ENCODE assay signal across 19 mouse cellular contexts in the genomic region with DNA sequence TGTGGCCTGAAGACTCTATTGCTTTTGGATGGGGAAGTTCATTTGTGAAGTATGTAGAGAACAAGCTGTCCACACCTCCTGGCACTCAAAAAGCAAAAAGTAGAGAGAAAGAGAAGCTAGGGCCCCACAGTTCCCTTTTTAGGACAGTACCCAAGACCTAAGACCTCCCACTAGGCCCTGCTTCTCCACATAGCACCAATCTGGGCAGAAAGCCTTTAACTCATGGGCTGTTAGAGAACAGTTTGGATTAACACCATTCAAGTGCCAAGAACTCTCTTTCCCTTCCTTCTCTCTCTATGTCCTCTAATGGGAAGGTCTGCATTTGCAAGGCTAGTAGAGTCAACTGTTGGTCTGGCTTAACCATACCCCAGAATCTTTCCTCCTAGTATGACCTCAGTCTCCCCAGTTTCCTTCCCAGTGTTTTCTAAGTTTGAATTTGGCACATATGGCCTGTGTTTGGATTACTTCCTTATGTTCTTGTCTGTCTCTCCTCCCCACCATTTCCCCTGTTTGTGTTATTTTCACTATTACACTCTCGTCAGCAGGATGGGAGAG.
DNase-seq lines count a peak whose midpoint lies in the region; ATAC-seq and TF ChIP-seq lines count a peak whose summit lies in the region.
"Had no signal": no experiment of that assay in that cellular context is flagged by ENCODE, and none has a peak within 500 bp of the region (broad histone marks: within the 10 kb centered on the region; RNA-seq: fewer than 3 reads in every experiment).

No protein-coding gene starts in this region.

- WGBS in hindbrain, embryonic 10.5 days = 71% methylated on average over 1 of the region's 1 CpGs
- 79% methylated on average over 1 of the region's 1 CpGs for WGBS in hindbrain, embryonic 14.5 days
- WGBS in lung, embryonic 16.5 days = 24% methylated on average over 1 of the region's 1 CpGs

- no peak for ATAC-seq in hindbrain, embryonic 14.5 days (ENCODE audit: low FRiP score)
- ATAC-seq in lung, embryonic 16.5 days (ENCODE audit: low read depth) = peak; percentile 85
- ATAC-seq: forebrain, embryonic 16.5 days had no signal

- peaks cover 13% of the 10 kb centered on the region for H3K4me1 ChIP-seq in hindbrain, embryonic 10.5 days (replicated peaks)
- H3K4me1 ChIP-seq in hindbrain, embryonic 14.5 days (replicated peaks; ENCODE audit: control insufficient read depth, insufficient read depth, low read length) = no peaks in the 10 kb centered on the region
- peaks cover 7% of the 10 kb centered on the region for H3K4me1 ChIP-seq in lung, embryonic 16.5 days (replicated peaks; ENCODE audit: control insufficient read depth, insufficient read depth, low read length)
- H3K4me1 ChIP-seq in MEL (ENCODE audit: control insufficient read depth in 1 of 2, insufficient read depth in 2 of 2, low read length in 2 of 2) = no peaks in the 10 kb centered on the region
- H3K4me1 ChIP-seq: heart, embryonic 15.5 days; hindbrain, embryonic 15.5 days had no signal

- no peaks in the 10 kb centered on the region for H3K79me2 ChIP-seq in MEL (ENCODE audit: control insufficient read depth, insufficient read depth, low read length, poor library complexity)

- 0 out of 2 replicates have a peak overlapping the region, but pooled peaks have one; percentile 23 for H3K27ac ChIP-seq in hindbrain, embryonic 10.5 days
- H3K27ac ChIP-seq in hindbrain, embryonic 14.5 days = no peak overlapping the region
- peak overlapping the region; percentile 48; the same call in 1 of the 2 replicates for H3K27ac ChIP-seq in lung, embryonic 16.5 days (ENCODE audit: low read length)
- no peak overlapping the region for H3K27ac ChIP-seq in MEL (ENCODE audit: control insufficient read depth, low read depth, low read length)
- H3K27ac ChIP-seq: embryonic facial prominence, embryonic 12.5 days; forebrain, embryonic 12.5 days; heart, embryonic 15.5 days; hindbrain, embryonic 15.5 days had no signal

- no peak for TF ChIP-seq POLR2A in MEL (IDR thresholded peaks at IDR 0.05; ENCODE audit: control insufficient read depth in 1 of 2, insufficient read depth in 1 of 2, low read depth in 1 of 2, low read length in 2 of 2, poor library complexity in 1 of 2)

- no peak for DNase-seq in hindbrain, embryonic 10.5 days (ENCODE audit: low spot score)
- no peak for DNase-seq in hindbrain, embryonic 14.5 days (ENCODE audit: low spot score)
- DNase-seq in lung, adult 18-20 months = no peak
- peak; percentile 3 for DNase-seq in MEL (ENCODE audit: low read depth, low spot score)
- DNase-seq in cerebellum, postnatal 36 days = no peak
- no peak for DNase-seq in cerebellum, postnatal 25 days
- DNase-seq: adrenal gland, adult 2 months; adrenal gland, postnatal 25 days; cerebellum, adult 2 months; gastrocnemius, postnatal 10 days; heart, adult 18-20 months; heart, postnatal 14 days had no signal

- no peak overlapping the region for H3K4me3 ChIP-seq in hindbrain, embryonic 10.5 days
- H3K4me3 ChIP-seq in hindbrain, embryonic 14.5 days (replicated peaks; ENCODE audit: low read length) = no peak overlapping the region
- no peak overlapping the region for H3K4me3 ChIP-seq in lung, embryonic 16.5 days (ENCODE audit: low read length)
- H3K4me3 ChIP-seq in MEL (ENCODE audit: control insufficient read depth in 1 of 2, insufficient read depth in 1 of 2, low read depth in 2 of 2, low read length in 2 of 2) = no peak overlapping the region
- H3K4me3 ChIP-seq: embryonic facial prominence, embryonic 12.5 days; forebrain, embryonic 12.5 days; heart, embryonic 15.5 days; hindbrain, embryonic 15.5 days had no signal

- H3K27me3 ChIP-seq in hindbrain, embryonic 10.5 days (ENCODE audit: insufficient read depth, poor library complexity, severe bottlenecking) = no peaks in the 10 kb centered on the region
- no peaks in the 10 kb centered on the region for H3K27me3 ChIP-seq in hindbrain, embryonic 14.5 days (ENCODE audit: control insufficient read depth, insufficient read depth, low read length)
- H3K27me3 ChIP-seq in lung, embryonic 16.5 days (ENCODE audit: control insufficient read depth, insufficient read depth, low read depth, low read length) = no peaks in the 10 kb centered on the region
- no peaks in the 10 kb centered on the region for H3K27me3 ChIP-seq in MEL (ENCODE audit: control insufficient read depth in 1 of 2, insufficient read depth in 2 of 2, low read length in 2 of 2)
- H3K27me3 ChIP-seq: embryonic facial prominence, embryonic 12.5 days; forebrain, embryonic 12.5 days; heart, embryonic 15.5 days; hindbrain, embryonic 15.5 days had no signal

- TF ChIP-seq RAD21 in MEL (IDR thresholded peaks at IDR 0.05; ENCODE audit: low read depth, low read length) = no peak

- H3K9ac ChIP-seq in hindbrain, embryonic 14.5 days = no peak overlapping the region
- H3K9ac ChIP-seq in lung, embryonic 16.5 days (ENCODE audit: low read length) = no peak overlapping the region
- no peak overlapping the region for H3K9ac ChIP-seq in MEL (ENCODE audit: control insufficient read depth, low read depth, low read length, poor library complexity, severe bottlenecking)
- H3K9ac ChIP-seq: embryonic facial prominence, embryonic 12.5 days; forebrain, embryonic 12.5 days; heart, embryonic 15.5 days; hindbrain, embryonic 15.5 days had no signal

- no peak overlapping the region for H3K4me2 ChIP-seq in hindbrain, embryonic 14.5 days (replicated peaks)
- no peak overlapping the region for H3K4me2 ChIP-seq in lung, embryonic 16.5 days (ENCODE audit: low read depth, low read length)
- H3K4me2 ChIP-seq: embryonic facial prominence, embryonic 12.5 days; forebrain, embryonic 12.5 days; heart, embryonic 11.5 days; heart, embryonic 15.5 days; hindbrain, embryonic 15.5 days had no signal

- H3K36me3 ChIP-seq in hindbrain, embryonic 10.5 days = no peaks in the 10 kb centered on the region
- no peaks in the 10 kb centered on the region for H3K36me3 ChIP-seq in hindbrain, embryonic 14.5 days (replicated peaks; ENCODE audit: control insufficient read depth, insufficient read depth)
- H3K36me3 ChIP-seq in lung, embryonic 16.5 days (ENCODE audit: control insufficient read depth, insufficient read depth, low read length) = no peaks in the 10 kb centered on the region
- H3K36me3 ChIP-seq in MEL (ENCODE audit: control insufficient read depth in 1 of 2, insufficient read depth in 2 of 2, low read length in 2 of 2) = no peaks in the 10 kb centered on the region
- H3K36me3 ChIP-seq: embryonic facial prominence, embryonic 12.5 days; forebrain, embryonic 12.5 days; heart, embryonic 15.5 days; hindbrain, embryonic 15.5 days had no signal

- no peak for TF ChIP-seq CTCF in MEL (IDR thresholded peaks at IDR 0.05 in 2 of 3, conservative IDR thresholded peaks at IDR 0.05 in 1 of 3; ENCODE audit: control insufficient read depth in 1 of 3, insufficient read depth in 1 of 3, low read depth in 2 of 3, low read length in 3 of 3, poor library complexity in 1 of 3, severe bottlenecking in 1 of 3)

- H3K9me3 ChIP-seq in hindbrain, embryonic 10.5 days = no peaks in the 10 kb centered on the region
- H3K9me3 ChIP-seq in hindbrain, embryonic 14.5 days (ENCODE audit: control insufficient read depth, low read length) = no peaks in the 10 kb centered on the region
- H3K9me3 ChIP-seq in lung, embryonic 16.5 days (ENCODE audit: control insufficient read depth, low read length) = no peaks in the 10 kb centered on the region
- H3K9me3 ChIP-seq in MEL (replicated peaks; ENCODE audit: insufficient read depth, low read length) = no peaks in the 10 kb centered on the region
- H3K9me3 ChIP-seq: embryonic facial prominence, embryonic 12.5 days; forebrain, embryonic 12.5 days; heart, embryonic 15.5 days; hindbrain, embryonic 15.5 days had no signal

- no peak for TF ChIP-seq EP300 in MEL (IDR thresholded peaks at IDR 0.05; ENCODE audit: low read depth in 1 of 2, low read length in 2 of 2)

TF ChIP-seq in MEL, 35 proteins besides CTCF, POLR2A, EP300 and RAD21:
- no peak for TF ChIP-seq GATA1 (IDR thresholded peaks at IDR 0.05; ENCODE audit: low read depth, low read length)
- no peak for TF ChIP-seq MAX (IDR thresholded peaks at IDR 0.05; ENCODE audit: low read length)
- no peak for TF ChIP-seq MXI1 (IDR thresholded peaks at IDR 0.05; ENCODE audit: low read depth, low read length)
- no peak for TF ChIP-seq POLR2AphosphoS2 (IDR thresholded peaks at IDR 0.05; ENCODE audit: low read length)
- no peak for TF ChIP-seq TCF12 (IDR thresholded peaks at IDR 0.05; ENCODE audit: low read depth, low read length)
- no peak for TF ChIP-seq MEF2A (IDR thresholded peaks at IDR 0.05; ENCODE audit: extremely low read depth, insufficient replicate concordance, low read depth, low read length, poor library complexity, severe bottlenecking)
- TF ChIP-seq KAT2A (conservative IDR thresholded peaks at IDR 0.05; ENCODE audit: low read depth, low read length) = no peak
- TF ChIP-seq SIN3A (IDR thresholded peaks at IDR 0.05; ENCODE audit: low read length) = no peak
- no peak for TF ChIP-seq TAL1 (IDR thresholded peaks at IDR 0.05; ENCODE audit: low read length)
- TF ChIP-seq TBP (IDR thresholded peaks at IDR 0.05; ENCODE audit: low read depth, low read length) = no peak
- TF ChIP-seq MAFK (IDR thresholded peaks at IDR 0.05; ENCODE audit: borderline replicate concordance, low read depth, low read length) = no peak
- no peak for TF ChIP-seq GABPA (IDR thresholded peaks at IDR 0.05; ENCODE audit: low read depth, low read length)
- no peak for TF ChIP-seq MAZ (IDR thresholded peaks at IDR 0.05; ENCODE audit: low read depth, low read length)
- TF ChIP-seq MYC (IDR thresholded peaks at IDR 0.05; ENCODE audit: low read depth, low read length) = no peak
- TF ChIP-seq RCOR1 (IDR thresholded peaks at IDR 0.05; ENCODE audit: low read depth, low read length) = no peak
- TF ChIP-seq ZC3H11A (IDR thresholded peaks at IDR 0.05; ENCODE audit: low read depth, low read length) = no peak
- no peak for TF ChIP-seq CHD1 (IDR thresholded peaks at IDR 0.05; ENCODE audit: low read depth, low read length)
- no peak for TF ChIP-seq NRF1 (IDR thresholded peaks at IDR 0.05; ENCODE audit: insufficient read depth, low read depth, low read length, poor library complexity, severe bottlenecking)
- no peak for TF ChIP-seq ZKSCAN1 (IDR thresholded peaks at IDR 0.05; ENCODE audit: low read depth, low read length)
- TF ChIP-seq MYB (IDR thresholded peaks at IDR 0.05; ENCODE audit: low read depth, low read length) = no peak

Comparison
In these comparisons a context has a peak if more than half of its experiments do, and no peak if none do; other contexts are left out.
1. H3K27ac ChIP-seq: peak in hindbrain, embryonic 10.5 days (single experiment) and lung, embryonic 16.5 days (single experiment); none in hindbrain, embryonic 14.5 days (single experiment) and MEL (single experiment).